Mouse (Mus musculus) brain, embryonic 14.5 days (tissue): ENCODE results near the gene Ddx60.

Experiments
- CTCF ChIP-seq: fragments of 200-500 bp; IDR thresholded peaks from 2 replicates; pipeline ENCODE4 v1.5.1; 2012; ENCODE audit warnings: inconsistent platforms, mild to moderate bottlenecking, moderate library complexity, borderline replicate concordance; ENCODE audit not compliant: insufficient read depth, insufficient read length; ENCODE audit errors: extremely low read depth
- POLR2A ChIP-seq: fragments of 200-500 bp; IDR thresholded peaks from 2 replicates; pipeline ENCODE4 v1.6.1; 2012; ENCODE audit warnings: mild to moderate bottlenecking, inconsistent platforms, borderline replicate concordance; ENCODE audit not compliant: poor library complexity, insufficient read depth, insufficient read length, severe bottlenecking; ENCODE audit errors: extremely low read depth

DNA sequence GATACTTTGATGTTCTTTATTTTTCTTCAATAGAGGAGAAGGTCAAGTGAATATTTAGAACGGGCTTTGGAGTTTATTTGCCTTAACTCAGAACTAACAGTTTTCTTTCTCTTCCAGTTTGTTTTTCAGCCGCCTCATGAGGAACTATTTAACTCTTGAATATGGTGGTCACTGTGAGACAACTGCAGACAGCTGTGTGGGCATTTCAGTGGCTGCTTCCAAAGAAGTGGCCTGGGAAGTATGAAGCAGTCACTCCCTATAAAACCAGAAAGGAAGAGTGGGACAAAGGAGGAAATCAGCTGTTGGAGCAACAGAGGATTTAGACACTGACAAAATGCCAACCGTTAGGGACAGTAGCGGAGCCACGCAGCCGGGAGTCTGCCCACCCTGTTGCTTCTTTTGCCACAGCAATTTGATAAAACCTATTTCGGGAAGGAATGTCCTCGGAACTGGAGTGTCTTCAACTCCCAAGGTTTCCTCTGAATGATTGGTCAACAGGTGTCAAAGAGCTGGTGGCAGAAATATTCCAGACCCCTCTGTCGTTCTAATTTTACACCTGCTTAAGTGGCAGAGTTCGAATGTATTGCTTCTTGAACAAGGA, 6.3 kb upstream of the Ddx60 start:
- TF ChIP-seq CTCF (no peak), POLR2A (no peak)
